Mouse (Mus musculus) gastrocnemius, adult 8-10 months (tissue): ENCODE data around the gene Padi3. TPM values are rescaled to one million over a fixed set of nuclear protein-coding genes. Genes with fewer than 3 reads are reported as not detected.

Experiments
- DNase-seq, 2 experiments: peaks; one replicate each; pipeline ENCODE4 v3.0.0; 2022; ENCODE audit warnings: low spot score in 2 of 2
- total RNA-seq, 4 experiments: library from RNA; stranded (reverse); gene quantifications; 2 replicates each; pipeline ENCODE4 v1.2.4; 2022

Padi3 gene
- total RNA-seq, 4 experiments from 2014 or later, result 0.74 to 2.0 (median 1.5) TPM

GRCm38 (mm10) chr4:140780507-140780906 is 29.9 kb downstream of the Padi3 start:
- DNase-seq, result peak; percentile 15 to 40

DNA sequence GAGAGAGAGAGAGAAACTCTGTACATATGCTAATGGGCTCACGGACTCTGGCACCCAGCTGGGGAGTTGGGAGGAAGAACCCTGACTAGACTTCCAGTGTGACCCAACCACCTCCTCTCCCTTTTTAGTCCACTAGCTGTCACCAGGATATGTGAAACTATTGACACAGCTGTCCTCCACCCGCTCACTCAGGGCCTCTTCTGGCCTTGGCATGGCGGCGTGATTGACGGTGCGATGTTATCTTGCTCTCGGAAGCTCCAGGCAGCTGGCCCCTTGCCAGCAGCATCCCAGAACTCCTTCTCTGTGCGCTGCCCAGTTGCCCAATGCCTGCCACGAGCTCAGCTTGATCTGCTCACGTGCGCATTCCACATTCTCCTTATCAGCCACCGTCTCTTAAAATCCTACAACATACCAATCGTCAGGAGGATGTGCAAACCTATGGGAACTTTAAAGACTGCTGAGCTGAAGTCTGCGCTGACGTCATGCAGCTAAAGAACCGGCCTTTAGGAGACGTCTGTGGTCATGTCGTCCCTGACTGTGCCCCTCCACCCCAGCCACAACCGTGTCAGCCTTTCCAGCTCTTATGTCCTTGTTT is 30.5 kb downstream of the Padi3 start:
- peak; percentile 8 to 53 for DNase-seq

- DNase-seq, result no peak
These were observed 33.8 kb downstream of the Padi3 start for GRCm38 (mm10) chr4:140776623-140777022.

DNA sequence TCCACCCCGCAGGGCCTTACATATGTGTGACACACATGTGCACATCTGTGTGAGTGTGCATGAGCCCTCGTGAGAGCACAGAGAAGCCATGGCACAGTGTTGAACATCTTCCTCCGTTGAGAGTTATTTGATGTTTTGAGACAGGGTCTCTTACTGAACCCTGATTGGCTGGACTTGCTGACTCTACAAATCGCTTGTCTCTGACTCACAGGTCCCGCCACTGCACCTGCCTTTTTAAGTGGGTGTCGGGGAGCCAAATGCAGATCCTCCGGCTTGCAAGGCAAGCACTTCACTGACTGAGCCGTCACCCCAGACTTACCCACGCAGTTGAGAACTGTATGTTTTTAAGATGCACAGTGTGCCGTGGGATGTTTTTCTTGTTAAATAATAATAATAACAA is 34.6 kb downstream of the Padi3 start:
- no peak for DNase-seq

DNA sequence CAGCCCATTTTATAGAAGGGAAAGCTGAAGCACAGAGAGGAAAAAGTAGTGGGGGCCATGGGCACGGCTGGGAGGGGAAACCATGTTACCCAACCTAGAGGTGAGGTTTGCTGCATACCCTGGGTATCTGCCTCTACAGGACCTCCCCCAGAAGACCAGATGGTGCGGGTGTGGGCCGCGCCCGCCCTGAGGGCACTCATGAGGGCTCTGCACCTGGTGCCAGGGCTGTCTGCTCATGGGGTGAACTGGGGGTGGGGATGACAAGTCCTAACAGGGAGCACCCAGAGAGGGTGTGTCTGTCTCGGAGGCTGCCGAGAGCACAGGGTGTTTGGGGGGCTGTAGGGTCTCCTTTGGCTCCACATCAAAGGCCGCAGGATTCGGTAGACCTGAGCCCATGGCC is 35.6 kb downstream of the Padi3 start:
- no peak for DNase-seq

- DNase-seq, result no peak
These were observed 36.2 kb downstream of the Padi3 start, which contains the start of gene Padi4 for GRCm38 (mm10) chr4:140774025-140774800. Padi4 (minus strand) TSS chr4:140774236.

DNA sequence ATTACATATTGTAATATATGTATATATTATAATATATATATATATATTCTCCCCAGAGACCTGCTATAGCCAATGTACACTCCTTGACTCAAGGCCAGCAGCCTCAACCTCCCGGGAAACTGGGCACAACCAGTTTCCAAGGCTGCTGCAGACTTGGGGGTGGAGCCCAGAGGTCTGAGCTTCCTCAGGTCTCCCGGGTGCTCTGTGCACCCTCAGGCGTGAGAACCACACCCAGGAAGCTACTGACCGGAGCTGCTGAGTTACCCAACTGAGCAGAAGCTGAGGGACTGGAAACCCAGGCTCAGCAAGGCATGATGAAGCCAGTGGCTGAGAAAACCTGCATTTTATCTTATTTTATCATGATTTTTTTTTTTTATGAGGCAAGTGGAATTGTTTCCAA is 39.4 kb downstream of the Padi3 start:
- DNase-seq, result no peak

GRCm38 (mm10) chr4:140770433-140770832 is 40.0 kb downstream of the Padi3 start:
- peak; percentile 22 to 31 for DNase-seq

DNA sequence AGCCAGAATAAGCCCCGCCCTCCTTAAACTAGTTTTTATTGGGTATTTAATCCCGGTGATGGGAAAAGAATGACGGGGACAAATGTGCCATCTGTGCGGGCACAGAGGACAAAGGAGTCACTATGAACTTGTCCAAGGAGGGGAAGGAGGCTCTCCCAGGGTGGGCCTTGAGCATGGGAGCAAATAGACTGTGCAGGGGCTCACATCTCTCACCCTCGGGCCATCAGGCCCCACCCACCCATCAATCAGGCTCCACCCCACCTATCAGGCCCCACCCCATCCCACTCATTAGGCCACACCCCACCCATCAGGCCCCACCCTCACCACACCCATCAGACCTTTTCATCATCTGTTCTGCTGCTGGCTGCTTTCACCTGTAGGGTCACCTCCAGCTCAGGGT is 41.5 kb downstream of the Padi3 start:
- DNase-seq, result no peak

DNA sequence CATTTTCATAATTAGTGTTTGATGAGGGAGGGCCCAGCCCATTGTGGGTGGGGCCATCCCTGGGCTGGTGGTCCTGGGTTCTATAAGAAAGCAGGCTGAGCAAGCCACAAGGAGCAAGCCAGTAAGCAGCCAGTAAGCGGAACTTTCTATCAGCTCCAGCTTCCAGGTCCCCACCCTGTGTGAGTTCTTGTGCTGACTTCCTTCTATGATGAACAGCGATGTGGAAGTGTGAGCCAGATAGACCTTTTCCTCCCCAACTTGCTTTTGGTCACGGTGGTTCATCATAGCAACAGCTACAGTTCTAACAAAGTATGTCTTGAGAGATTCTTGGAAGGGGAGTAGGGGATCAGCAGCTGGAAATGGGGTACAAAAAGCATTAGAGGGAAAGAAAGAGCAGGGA is 44.5 kb downstream of the Padi3 start:
- no peak for DNase-seq

DNA sequence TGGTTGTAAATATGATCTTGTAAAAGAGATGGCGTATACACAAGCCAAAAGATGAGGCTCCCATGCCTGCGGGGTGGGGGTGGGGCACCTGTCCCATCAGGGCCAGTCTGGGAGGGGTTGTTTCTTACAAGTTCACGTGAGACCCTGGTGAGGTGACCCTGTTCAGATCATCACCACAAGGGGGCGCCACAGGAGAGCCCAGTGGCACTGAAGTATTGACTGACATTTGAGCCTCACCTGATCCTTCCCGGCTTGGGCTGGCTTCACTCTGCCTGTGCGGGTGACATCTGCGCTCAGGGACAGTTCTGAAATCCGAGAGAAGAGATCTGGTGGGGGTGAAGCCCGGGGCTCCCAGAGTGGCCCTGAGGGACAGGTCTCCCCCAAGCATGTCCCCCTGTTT is 47.3 kb downstream of the Padi3 start:
- peak; percentile 63 to 75 for DNase-seq

DNA sequence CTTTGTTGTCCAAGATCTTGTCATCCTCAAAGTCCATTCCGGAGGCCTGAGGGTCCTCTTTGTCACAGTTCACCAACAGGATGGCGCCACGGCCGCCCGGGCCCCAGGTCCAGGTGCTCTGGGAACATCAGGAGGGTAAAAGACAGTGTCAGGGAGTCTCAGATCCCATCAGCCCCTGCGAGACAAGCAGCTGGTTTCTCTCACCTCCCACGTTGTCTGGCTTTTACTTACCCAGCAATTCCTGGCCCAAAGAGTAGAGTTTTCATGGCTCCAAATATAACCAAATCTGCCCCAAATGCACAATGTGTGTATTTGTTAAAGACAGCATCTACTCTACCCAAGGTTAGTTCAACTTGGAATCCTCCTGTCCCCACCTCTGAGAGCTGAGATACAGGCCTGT is 48.8 kb downstream of the Padi3 start:
- no peak for DNase-seq

DNA sequence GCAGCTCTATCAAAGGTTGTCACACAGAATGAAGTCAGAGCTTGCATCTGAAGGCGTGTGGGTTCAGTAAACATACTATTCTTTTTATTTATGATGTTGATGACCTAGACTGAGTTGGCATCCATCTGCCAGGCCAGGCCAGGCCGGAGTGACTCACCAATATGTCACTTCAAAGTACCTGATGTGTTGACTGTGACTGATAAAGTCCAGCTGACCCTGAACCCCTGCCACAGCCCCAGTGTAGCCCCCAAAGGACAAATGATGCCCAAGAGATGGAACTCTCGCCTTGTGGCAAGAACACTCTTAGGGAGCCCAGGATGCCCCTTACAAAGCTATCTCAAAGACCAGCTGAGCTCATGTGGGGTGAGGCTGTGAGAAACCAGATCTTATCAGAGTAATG is 54.6 kb downstream of the Padi3 start:
- DNase-seq, result no peak

- no peak for DNase-seq
These were observed 57.1 kb downstream of the Padi3 start for GRCm38 (mm10) chr4:140753366-140753765.

DNA sequence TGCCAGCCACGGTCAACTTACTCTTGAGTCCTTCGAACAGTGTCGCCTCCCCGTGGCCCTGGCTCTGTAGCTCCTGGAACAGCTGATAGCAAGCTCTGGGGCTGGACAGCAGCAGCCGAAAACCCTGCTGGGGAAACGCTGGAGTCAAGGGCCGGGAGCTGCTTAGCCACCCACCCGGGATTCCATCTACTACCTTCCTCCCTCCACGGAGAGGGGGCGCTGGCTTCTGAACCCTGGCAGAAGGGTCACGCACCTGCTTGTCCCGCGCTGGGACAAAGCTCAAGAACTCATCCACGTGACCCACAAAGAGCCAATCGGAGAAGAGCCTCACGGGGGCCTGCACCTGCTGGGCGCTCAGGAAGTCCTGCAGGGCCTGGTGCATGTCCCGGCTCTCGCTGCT is 60.1 kb downstream of the Padi3 start:
- DNase-seq, result peak in 1 of 2 experiments; percentile 17

DNA sequence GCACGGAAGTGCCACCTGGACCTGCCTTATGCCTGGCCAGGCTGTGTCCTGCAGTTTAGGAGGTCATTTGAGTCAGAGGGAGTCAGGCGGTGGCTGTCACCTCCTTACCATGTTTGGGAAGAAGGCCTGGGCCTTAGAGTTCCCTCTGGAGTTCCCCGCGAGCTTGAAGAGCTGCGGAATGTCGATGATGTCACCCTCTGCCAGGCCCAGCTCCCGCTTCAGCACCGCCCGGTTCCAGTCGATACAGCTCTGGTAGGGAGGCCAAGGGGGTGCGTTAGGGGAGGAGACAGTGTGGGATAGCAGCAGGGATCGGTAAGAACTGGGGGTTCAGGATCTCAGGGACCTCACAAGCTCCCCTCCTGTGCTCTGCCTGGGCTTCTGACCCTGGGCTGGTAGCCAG is 62.5 kb downstream of the Padi3 start:
- no peak for DNase-seq

DNA sequence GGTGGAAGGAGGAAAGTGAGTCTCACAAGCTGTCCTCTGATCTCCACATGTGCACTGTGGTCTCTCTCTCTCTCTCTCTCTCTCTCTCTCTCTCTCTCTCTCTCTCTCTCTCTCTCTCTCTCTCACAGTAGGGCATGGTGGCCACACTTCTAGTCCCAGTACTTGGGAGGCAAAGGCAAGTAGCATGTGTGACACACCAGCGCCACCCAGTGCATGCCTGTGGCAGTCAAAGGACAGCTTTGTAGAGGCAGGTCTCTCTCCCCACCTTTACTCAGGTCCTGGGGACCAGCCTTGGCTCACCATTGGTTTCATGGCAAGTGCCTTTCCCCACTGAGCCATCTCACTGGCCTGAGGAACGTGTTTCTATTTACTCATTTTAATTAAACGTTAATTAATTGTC is 65.8 kb downstream of the Padi3 start:
- DNase-seq, result peak in 1 of 2 experiments; percentile 32

- DNase-seq, result no peak
These were observed 67.4 kb downstream of the Padi3 start for GRCm38 (mm10) chr4:140743086-140743485.

DNA sequence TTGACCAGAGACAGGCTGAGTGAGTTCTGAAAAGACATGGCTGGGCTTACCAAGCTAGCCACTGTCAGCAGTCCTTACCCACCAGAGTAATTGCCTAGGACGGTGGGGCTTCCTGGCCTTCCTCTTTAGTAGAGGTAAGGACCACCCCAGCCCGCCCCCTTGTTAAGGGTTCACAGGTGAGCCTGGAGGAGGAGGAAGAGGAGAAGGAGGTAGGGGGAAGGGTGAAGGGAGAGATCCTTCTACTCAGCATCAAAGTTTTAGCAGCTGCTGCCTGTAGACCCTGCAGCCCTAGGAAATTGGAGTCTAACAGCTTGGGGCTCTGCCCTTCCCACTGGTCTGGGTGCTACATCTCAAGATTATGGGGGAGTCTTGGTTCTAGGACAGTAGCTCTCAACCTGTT is 67.9 kb downstream of the Padi3 start, which contains the start of gene Padi6:
Padi6 (minus strand) TSS at position 101 of the 400 bp plus-strand sequence.
- no peak for DNase-seq

DNA sequence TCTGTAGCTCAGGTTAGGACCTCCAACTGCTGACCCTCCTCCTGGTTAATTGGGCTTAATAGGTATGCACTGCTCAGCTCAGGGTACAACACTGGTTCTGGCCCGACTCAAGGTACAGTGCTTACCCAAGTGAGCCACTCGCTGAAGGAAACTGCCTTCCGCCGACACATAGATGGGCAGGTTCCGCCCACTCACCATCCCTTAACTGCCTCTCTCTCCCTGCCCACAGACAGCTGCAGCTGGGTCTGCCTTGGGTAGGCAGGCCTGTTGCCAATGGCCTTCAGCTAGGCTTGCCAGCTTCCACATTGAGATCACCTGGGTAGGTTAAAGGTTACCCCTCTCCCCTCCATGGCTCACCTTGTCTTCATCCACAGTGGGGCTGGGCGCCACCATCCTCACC is 69.0 kb downstream of the Padi3 start:
- no peak for DNase-seq

GRCm38 (mm10) chr4:140740655-140741054 is 69.8 kb downstream of the Padi3 start:
- DNase-seq, result no peak
